In the genomic region with DNA sequence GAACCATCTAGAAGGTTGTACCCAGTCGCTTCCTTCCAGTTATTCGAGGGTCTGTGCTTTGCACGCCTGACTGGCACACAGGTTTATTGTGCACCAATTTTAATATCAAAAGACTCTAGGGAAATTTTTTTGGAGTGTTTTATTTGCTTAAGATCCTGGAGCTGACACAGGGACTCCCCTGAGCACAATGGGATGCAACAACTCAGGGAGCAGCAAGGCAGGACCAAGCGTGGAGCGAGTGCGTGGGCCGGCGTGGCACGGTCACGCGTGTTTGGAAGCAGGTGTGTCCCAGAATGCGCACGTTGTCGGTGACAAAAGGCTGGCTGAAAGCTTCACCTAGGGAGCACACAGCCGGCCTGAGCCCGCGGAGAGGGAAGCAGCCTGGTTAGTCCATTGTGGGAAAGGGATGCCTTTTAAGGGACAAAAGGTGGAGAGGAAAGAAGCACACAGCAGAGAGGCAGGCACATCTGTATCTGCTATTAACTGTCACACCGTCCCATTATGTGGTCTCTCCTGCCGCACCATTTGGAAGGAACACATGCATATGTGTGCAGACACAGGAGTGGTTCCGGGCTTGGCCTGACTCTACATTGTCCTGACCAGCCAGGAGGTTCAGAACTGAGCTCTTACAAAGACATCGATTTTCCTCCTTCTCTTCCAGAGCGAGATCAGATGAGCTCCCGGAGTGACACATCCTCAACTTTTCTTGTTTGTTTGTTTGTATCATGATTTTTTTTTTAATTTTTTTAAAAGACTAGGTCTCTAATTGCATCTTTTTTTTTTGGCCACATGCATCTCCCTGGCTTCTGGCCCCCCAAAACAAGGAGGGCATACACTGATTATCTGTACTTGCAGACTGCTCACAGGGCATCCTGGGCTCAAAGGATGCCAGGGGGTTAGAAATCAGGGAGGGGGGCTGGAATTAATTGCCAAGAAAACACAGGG, we compare ENCODE assay signal across 12 mouse cellular contexts.
DNase-seq lines count a peak whose midpoint lies in the region; ATAC-seq and TF ChIP-seq lines count a peak whose summit lies in the region.
"Had no signal": no experiment of that assay in that cellular context is flagged by ENCODE, and none has a peak within 500 bp of the region (broad histone marks: within the 10 kb centered on the region; RNA-seq: fewer than 3 reads in every experiment).

No protein-coding gene starts in this region.

- TF ChIP-seq CTCF in heart, adult 2 months (IDR thresholded peaks at IDR 0.05), result no peak

- no peak overlapping the region for H3K9ac ChIP-seq in heart, embryonic 16.5 days (ENCODE audit: low read length)
- H3K9ac ChIP-seq in heart, adult 2 months (ENCODE audit: low read depth, low read length), result no peak overlapping the region
- H3K9ac ChIP-seq in hindbrain, embryonic 11.5 days (ENCODE audit: low read depth, low read length), result peak overlapping the region; percentile 33; the same call in 1 of the 2 replicates
- peak overlapping the region; percentile 26; the same call in 1 of the 2 replicates for H3K9ac ChIP-seq in midbrain, embryonic 14.5 days (replicated peaks; ENCODE audit: low read length)

- H3K4me2 ChIP-seq in heart, embryonic 16.5 days (ENCODE audit: low read depth, low read length), result no peak overlapping the region
- H3K4me2 ChIP-seq in hindbrain, embryonic 11.5 days (replicated peaks; ENCODE audit: low read depth, low read length), result no peak overlapping the region
- H3K4me2 ChIP-seq in midbrain, embryonic 14.5 days (ENCODE audit: low read length), result no peak overlapping the region
- H3K4me2 ChIP-seq: liver, embryonic 11.5 days had no signal

- H3K4me3 ChIP-seq in heart, embryonic 16.5 days (ENCODE audit: low read length), result no peak overlapping the region
- H3K4me3 ChIP-seq in heart, adult 2 months, result no peak overlapping the region
- H3K4me3 ChIP-seq in hindbrain, embryonic 11.5 days (ENCODE audit: low read depth, low read length), result no peak overlapping the region
- no peak overlapping the region for H3K4me3 ChIP-seq in midbrain, embryonic 14.5 days (replicated peaks; ENCODE audit: low read depth, low read length)

- ATAC-seq in heart, embryonic 16.5 days (replicated peaks; ENCODE audit: extremely low read depth, insufficient read depth, low FRiP score), result no peak
- ATAC-seq in hindbrain, embryonic 11.5 days (ENCODE audit: low FRiP score), result no peak
- peak; percentile 15; the same call in 1 of the 2 replicates for ATAC-seq in midbrain, embryonic 14.5 days (ENCODE audit: low FRiP score, low TSS enrichment)

- 69% methylated on average over 23 of the region's 23 CpGs for WGBS in heart, embryonic 16.5 days
- WGBS in heart, adult 2 months, result 80% methylated on average over 23 of the region's 23 CpGs
- 13% methylated on average over 23 of the region's 23 CpGs for WGBS in hindbrain, embryonic 11.5 days
- 8% methylated on average over 23 of the region's 23 CpGs for WGBS in midbrain, embryonic 14.5 days

- no peak for DNase-seq in heart, adult 2 months
- peak; percentile 59 for DNase-seq in embryo, embryonic 10.5 days (ENCODE audit: low spot score)
- peak; percentile 51 for DNase-seq in hindbrain, embryonic 11.5 days (ENCODE audit: low spot score)
- DNase-seq in midbrain, embryonic 14.5 days, result peak; percentile 54
- DNase-seq in spleen, adult 18-20 months, result no peak
- DNase-seq in right cerebral cortex, postnatal 36 days (ENCODE audit: low spot score in 2 of 2), result no peak
- DNase-seq in cerebellum, adult 9-10 months, result no peak
- DNase-seq: cerebellum, adult 11 months; kidney, postnatal 14 days; right cerebral cortex, postnatal 14 days had no signal

- H3K4me1 ChIP-seq in heart, embryonic 16.5 days (ENCODE audit: control insufficient read depth, insufficient read depth, low read length), result peaks cover 50% of the 10 kb centered on the region
- peaks cover 3% of the 10 kb centered on the region for H3K4me1 ChIP-seq in heart, adult 2 months (ENCODE audit: control insufficient read depth, insufficient read depth, low read length)
- H3K4me1 ChIP-seq in hindbrain, embryonic 11.5 days (replicated peaks; ENCODE audit: control insufficient read depth, insufficient read depth, low read length), result peaks cover 60% of the 10 kb centered on the region
- H3K4me1 ChIP-seq in midbrain, embryonic 14.5 days (ENCODE audit: control insufficient read depth, insufficient read depth, low read length), result peaks cover 77% of the 10 kb centered on the region

- no peak for TF ChIP-seq POLR2A in heart, adult 2 months (IDR thresholded peaks at IDR 0.05; ENCODE audit: insufficient read depth, low read depth, low read length)

- H3K79me2 ChIP-seq in heart, adult 2 months (replicated peaks; ENCODE audit: control insufficient read depth, insufficient read depth, low read length), result no peaks in the 10 kb centered on the region

- intact Hi-C loops in heart, adult 2 months (cut with DNase I), result no loop called here

- H3K36me3 ChIP-seq in heart, embryonic 16.5 days (ENCODE audit: control insufficient read depth, insufficient read depth), result no peaks in the 10 kb centered on the region
- H3K36me3 ChIP-seq in heart, adult 2 months (ENCODE audit: control insufficient read depth, insufficient read depth, low read length), result no peaks in the 10 kb centered on the region
- no peaks in the 10 kb centered on the region for H3K36me3 ChIP-seq in hindbrain, embryonic 11.5 days (ENCODE audit: control insufficient read depth, insufficient read depth, low read length)
- H3K36me3 ChIP-seq in midbrain, embryonic 14.5 days (ENCODE audit: control insufficient read depth, insufficient read depth, low read length), result no peaks in the 10 kb centered on the region

- no peaks in the 10 kb centered on the region for H3K9me3 ChIP-seq in heart, embryonic 16.5 days (replicated peaks; ENCODE audit: control insufficient read depth, low read length)
- H3K9me3 ChIP-seq in hindbrain, embryonic 11.5 days (ENCODE audit: control insufficient read depth, low read length), result no peaks in the 10 kb centered on the region
- H3K9me3 ChIP-seq in midbrain, embryonic 14.5 days (ENCODE audit: control insufficient read depth, low read length), result no peaks in the 10 kb centered on the region

- H3K27me3 ChIP-seq in heart, embryonic 16.5 days (ENCODE audit: control insufficient read depth, insufficient read depth, low read length), result no peaks in the 10 kb centered on the region
- H3K27me3 ChIP-seq in heart, adult 2 months (ENCODE audit: control insufficient read depth, insufficient read depth, low read length), result no peaks in the 10 kb centered on the region
- no peaks in the 10 kb centered on the region for H3K27me3 ChIP-seq in hindbrain, embryonic 11.5 days (ENCODE audit: control insufficient read depth, insufficient read depth, low read length)
- no peaks in the 10 kb centered on the region for H3K27me3 ChIP-seq in midbrain, embryonic 14.5 days (ENCODE audit: control insufficient read depth, insufficient read depth, low read length)

- no peak for TF ChIP-seq EP300 in heart, adult 2 months (IDR thresholded peaks at IDR 0.05; ENCODE audit: insufficient read depth, low read depth, low read length)

- H3K27ac ChIP-seq in heart, embryonic 16.5 days (ENCODE audit: low read length), result peak overlapping the region; percentile 18; the same call in 1 of the 2 replicates
- no peak overlapping the region for H3K27ac ChIP-seq in heart, adult 2 months
- H3K27ac ChIP-seq in hindbrain, embryonic 11.5 days (ENCODE audit: low read depth, low read length), result peak overlapping the region; percentile 95
- H3K27ac ChIP-seq in midbrain, embryonic 14.5 days (replicated peaks; ENCODE audit: low read depth, low read length), result peak overlapping the region; percentile 86

Comparison
In these comparisons a context has a peak if more than half of its experiments do, and no peak if none do; other contexts are left out.
1. H3K9ac ChIP-seq: peak in hindbrain, embryonic 11.5 days (single experiment) and midbrain, embryonic 14.5 days (single experiment); none in heart, embryonic 16.5 days (single experiment) and heart, adult 2 months (single experiment).
2. DNase-seq: peak in embryo, embryonic 10.5 days (single experiment), hindbrain, embryonic 11.5 days (single experiment) and midbrain, embryonic 14.5 days (single experiment); none in heart, adult 2 months (0 of 2), spleen, adult 18-20 months (0 of 2), right cerebral cortex, postnatal 36 days (0 of 2) and cerebellum, adult 9-10 months (single experiment).